Mouse (Mus musculus): ENCODE data around the gene Cyb5d2. TPM values are rescaled to one million over a fixed set of nuclear protein-coding genes. Genes with fewer than 3 reads are reported as not detected.

The Cyb5d2 gene
- total and polyA plus RNA-seq, 3 experiments: 10.7 to 23.1 (median 19.6) TPM

DNA sequence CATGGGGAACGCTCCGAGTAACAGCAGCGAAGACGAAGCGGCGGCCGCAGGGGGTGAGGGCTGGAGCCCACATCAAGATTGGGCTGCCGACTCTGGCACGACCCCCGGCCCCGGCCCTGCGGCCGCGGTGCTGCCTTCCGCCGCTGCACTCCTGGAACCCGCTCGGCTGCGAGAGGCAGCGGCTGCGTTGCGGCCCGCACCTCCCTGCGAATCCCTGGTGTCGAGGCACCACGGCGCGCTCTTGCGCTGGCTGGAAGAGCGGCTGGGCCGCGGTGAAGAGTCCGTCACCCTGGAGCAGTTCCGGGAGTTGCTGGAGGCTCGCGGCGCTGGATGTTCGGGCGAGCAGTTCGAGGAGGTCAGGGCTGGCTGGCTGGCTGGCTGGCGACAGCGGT is 350 bp upstream of the Cyb5d2 start:
- no peak for TF ChIP-seq EP300 (IDR thresholded peaks at IDR 0.05; ENCODE audit: insufficient read depth, low read depth, low read length)
- no peak for TF ChIP-seq POLR2A (IDR thresholded peaks at IDR 0.05; ENCODE audit: insufficient read depth, low read depth, low read length)
- no peak for TF ChIP-seq CTCF (IDR thresholded peaks at IDR 0.05)
- H3K9ac ChIP-seq (ENCODE audit: low read depth, low read length): peak overlapping the region; percentile 97
- WGBS: under 1% methylated on average over 42 of the region's 42 CpGs
- no peaks in the 10 kb centered on the region for H3K27me3 ChIP-seq (ENCODE audit: control insufficient read depth, insufficient read depth, low read length)
- intact Hi-C loops (cut with DNase I): loop anchor here (5.0 to 10.0 kb wide), 3 partner anchors 104 to 351 kb away; partner anchors contain the start of genes Ankfy1, Mybbp1a and Ube2g1
- H3K4me3 ChIP-seq: peak overlapping the region; percentile 74
- H3K27ac ChIP-seq: peak overlapping the region; percentile 92
- peaks cover 13% of the 10 kb centered on the region for H3K36me3 ChIP-seq (ENCODE audit: control insufficient read depth, insufficient read depth, low read length)
- peaks cover 3% of the 10 kb centered on the region for H3K4me1 ChIP-seq (ENCODE audit: control insufficient read depth, insufficient read depth, low read length)
- DNase-seq: no peak
- peaks cover 14% of the 10 kb centered on the region for H3K79me2 ChIP-seq (replicated peaks; ENCODE audit: control insufficient read depth, insufficient read depth, low read length)

DNA sequence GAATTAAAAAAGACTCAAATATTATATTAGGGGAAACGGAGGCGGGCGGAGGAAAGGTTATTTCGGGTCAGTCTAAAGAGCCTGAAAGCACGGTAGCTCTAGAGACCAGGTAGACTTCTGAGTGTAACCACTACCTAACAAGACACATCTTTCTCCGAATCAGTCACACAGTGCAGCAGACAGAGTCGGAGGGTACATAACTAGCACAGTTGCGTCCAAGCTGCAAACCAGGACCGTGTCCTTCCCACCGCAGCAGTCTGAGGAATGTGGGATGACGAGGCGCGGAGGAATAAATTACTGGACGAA is 840 bp downstream of the Cyb5d2 start:
- no peak for DNase-seq
- TF ChIP-seq EP300 (IDR thresholded peaks at IDR 0.05; ENCODE audit: insufficient read depth, low read depth, low read length) (no peak), POLR2A (IDR thresholded peaks at IDR 0.05; ENCODE audit: insufficient read depth, low read depth, low read length) (no peak), CTCF (IDR thresholded peaks at IDR 0.05) (no peak)
- Histone ChIP-seq H3K27me3 (ENCODE audit: control insufficient read depth, insufficient read depth, low read length) (no peaks in the 10 kb centered on the region), H3K9ac (ENCODE audit: low read depth, low read length) (peak overlapping the region; percentile 78), H3K4me1 (ENCODE audit: control insufficient read depth, insufficient read depth, low read length) (peaks cover 3% of the 10 kb centered on the region), H3K27ac (peak overlapping the region; percentile 92), H3K79me2 (replicated peaks; ENCODE audit: control insufficient read depth, insufficient read depth, low read length) (peaks cover 9% of the 10 kb centered on the region), H3K36me3 (ENCODE audit: control insufficient read depth, insufficient read depth, low read length) (peaks cover 12% of the 10 kb centered on the region), H3K4me3 (peak overlapping the region; percentile 74)
- intact Hi-C loops (cut with DNase I): loop anchor here (5.0 to 10.0 kb wide), 3 partner anchors 103 to 350 kb away; partner anchors contain the start of genes Ankfy1, Mybbp1a and Ube2g1
- WGBS: 14% methylated on average over 14 of the region's 14 CpGs

GRCm38 (mm10) chr11:72792033-72792432 is 3.9 kb downstream of the Cyb5d2 start:
- H3K9ac ChIP-seq (ENCODE audit: low read depth, low read length): no peak overlapping the region
- no peaks in the 10 kb centered on the region for H3K36me3 ChIP-seq (ENCODE audit: control insufficient read depth, insufficient read depth, low read length)
- peaks cover 5% of the 10 kb centered on the region for H3K79me2 ChIP-seq (replicated peaks; ENCODE audit: control insufficient read depth, insufficient read depth, low read length)
- no peaks in the 10 kb centered on the region; the same call in 1 of the 2 replicates for H3K4me1 ChIP-seq (ENCODE audit: control insufficient read depth, insufficient read depth, low read length)
- H3K27ac ChIP-seq: no peak overlapping the region
- TF ChIP-seq CTCF (IDR thresholded peaks at IDR 0.05) (no peak), EP300 (IDR thresholded peaks at IDR 0.05; ENCODE audit: insufficient read depth, low read depth, low read length) (no peak), POLR2A (IDR thresholded peaks at IDR 0.05; ENCODE audit: insufficient read depth, low read depth, low read length) (no peak)
- no peak overlapping the region for H3K4me3 ChIP-seq
- intact Hi-C loops (cut with DNase I): loop anchor here (10.0 kb wide), 2 partner anchors 187 to 347 kb away; partner anchors contain the start of genes Mybbp1a and Ube2g1
- no peaks in the 10 kb centered on the region for H3K27me3 ChIP-seq (ENCODE audit: control insufficient read depth, insufficient read depth, low read length)
- DNase-seq: no peak

DNA sequence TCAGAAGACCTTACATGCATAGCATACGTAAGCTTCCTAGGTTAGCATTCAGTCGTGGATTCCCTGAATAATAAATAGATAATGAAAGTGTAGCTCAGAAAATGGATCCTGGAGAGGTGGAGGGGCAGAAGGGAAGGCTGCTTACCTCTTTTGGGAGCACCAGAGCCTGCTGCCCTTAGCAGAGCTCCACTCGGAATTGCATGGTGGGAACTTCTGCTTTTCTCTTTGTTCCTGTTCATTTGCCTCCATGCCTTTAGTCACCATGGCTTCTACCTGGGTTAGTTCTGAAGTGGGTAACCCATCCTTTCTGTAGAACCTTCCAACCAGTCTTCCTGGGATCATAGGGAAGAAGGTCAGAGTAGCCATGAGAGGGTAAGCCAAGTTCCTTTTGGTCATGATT is 13.4 kb downstream of the Cyb5d2 start:
- Histone ChIP-seq H3K27ac (no peak overlapping the region), H3K36me3 (ENCODE audit: control insufficient read depth, insufficient read depth, low read length) (no peaks in the 10 kb centered on the region), H3K9ac (ENCODE audit: low read depth, low read length) (no peak overlapping the region), H3K27me3 (ENCODE audit: control insufficient read depth, insufficient read depth, low read length) (no peaks in the 10 kb centered on the region), H3K4me1 (ENCODE audit: control insufficient read depth, insufficient read depth, low read length) (no peaks in the 10 kb centered on the region), H3K79me2 (replicated peaks; ENCODE audit: control insufficient read depth, insufficient read depth, low read length) (no peaks in the 10 kb centered on the region), H3K4me3 (no peak overlapping the region)
- WGBS: 90% methylated on average over 3 of the region's 3 CpGs
- intact Hi-C loops (cut with DNase I): no loop called here
- no peak for DNase-seq
- TF ChIP-seq CTCF (IDR thresholded peaks at IDR 0.05) (no peak), POLR2A (IDR thresholded peaks at IDR 0.05; ENCODE audit: insufficient read depth, low read depth, low read length) (no peak), EP300 (IDR thresholded peaks at IDR 0.05; ENCODE audit: insufficient read depth, low read depth, low read length) (no peak)

GRCm38 (mm10) chr11:72782103-72782502 is 13.8 kb downstream of the Cyb5d2 start:
- no peaks in the 10 kb centered on the region for H3K4me1 ChIP-seq (ENCODE audit: control insufficient read depth, insufficient read depth, low read length)
- no peaks in the 10 kb centered on the region for H3K79me2 ChIP-seq (replicated peaks; ENCODE audit: control insufficient read depth, insufficient read depth, low read length)
- no peaks in the 10 kb centered on the region for H3K27me3 ChIP-seq (ENCODE audit: control insufficient read depth, insufficient read depth, low read length)
- no peak overlapping the region for H3K9ac ChIP-seq (ENCODE audit: low read depth, low read length)
- no peak overlapping the region for H3K27ac ChIP-seq
- TF ChIP-seq POLR2A (IDR thresholded peaks at IDR 0.05; ENCODE audit: insufficient read depth, low read depth, low read length): no peak
- no peak overlapping the region for H3K4me3 ChIP-seq
- 59% methylated on average over 2 of the region's 2 CpGs for WGBS
- no peaks in the 10 kb centered on the region for H3K36me3 ChIP-seq (ENCODE audit: control insufficient read depth, insufficient read depth, low read length)
- no peak for DNase-seq
- intact Hi-C loops (cut with DNase I): no loop called here

DNA sequence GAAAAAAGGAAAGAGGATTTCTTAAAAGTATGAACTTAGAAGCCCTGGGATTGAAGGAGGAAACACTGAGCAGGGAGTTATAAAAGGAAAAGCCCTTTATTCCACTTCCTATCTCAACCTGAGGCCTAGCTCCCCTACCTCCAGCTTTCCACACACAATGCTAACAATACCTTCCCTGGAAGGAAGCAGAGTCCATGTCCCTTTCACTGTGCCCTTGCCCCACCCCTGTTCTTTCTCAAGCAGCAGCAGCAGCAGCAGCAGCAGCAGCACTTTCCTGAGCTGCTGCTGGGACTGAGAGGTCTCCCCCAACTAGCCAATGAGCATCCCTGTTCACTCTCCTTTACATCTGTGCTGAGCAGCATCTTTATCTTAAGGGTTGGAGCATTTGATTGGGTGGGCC is 17.0 kb downstream of the Cyb5d2 start:
- intact Hi-C loops (cut with DNase I): no loop called here
- Histone ChIP-seq H3K36me3 (ENCODE audit: control insufficient read depth, insufficient read depth, low read length) (no peaks in the 10 kb centered on the region), H3K79me2 (replicated peaks; ENCODE audit: control insufficient read depth, insufficient read depth, low read length) (no peaks in the 10 kb centered on the region), H3K4me1 (ENCODE audit: control insufficient read depth, insufficient read depth, low read length) (no peaks in the 10 kb centered on the region), H3K4me3 (no peak overlapping the region), H3K27me3 (ENCODE audit: control insufficient read depth, insufficient read depth, low read length) (no peaks in the 10 kb centered on the region), H3K27ac (no peak overlapping the region), H3K9ac (ENCODE audit: low read depth, low read length) (no peak overlapping the region)
- no peak for TF ChIP-seq POLR2A (IDR thresholded peaks at IDR 0.05; ENCODE audit: insufficient read depth, low read depth, low read length)
- no peak for TF ChIP-seq CTCF (IDR thresholded peaks at IDR 0.05)
- no peak for TF ChIP-seq EP300 (IDR thresholded peaks at IDR 0.05; ENCODE audit: insufficient read depth, low read depth, low read length)
- DNase-seq: no peak
